Mouse (Mus musculus): ENCODE results near the gene H2afx. TPM values are rescaled to one million over a fixed set of nuclear protein-coding genes. Genes with fewer than 3 reads are reported as not detected.
"Not testable (repeated sequence)": the region's sequence is repeated elsewhere in the genome, so short reads cannot be mapped to it uniquely, and the experiment has no call there.

Gene H2afx
- polyA plus RNA-seq, 1 experiment from 2014 or later = 167 TPM

DNA sequence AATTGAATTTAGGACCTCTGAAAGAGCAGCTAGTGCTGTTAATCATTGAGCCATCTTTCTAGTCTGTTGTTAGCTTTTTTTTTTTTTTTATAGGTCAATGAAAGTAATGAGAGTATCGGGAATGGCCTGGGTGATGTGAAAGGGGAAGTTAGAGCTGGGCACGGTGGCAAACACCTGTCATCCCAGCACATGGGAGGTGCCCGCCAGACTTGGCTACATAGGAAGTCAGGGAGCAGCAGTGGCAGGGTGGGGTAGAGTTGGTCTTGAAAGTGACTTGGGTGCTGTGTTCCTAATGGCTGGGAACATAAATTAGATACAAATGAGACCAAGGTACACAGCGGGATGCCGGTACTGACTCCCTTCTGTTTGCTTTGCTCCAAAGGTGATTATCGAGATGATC, 3.8 kb upstream of the H2afx start:
- no peaks in the 10 kb centered on the region for H3K27me3 ChIP-seq
- peaks cover 56% of the 10 kb centered on the region for H3K36me3 ChIP-seq
- no peak overlapping the region for H3K4me3 ChIP-seq
- H3K9me3 ChIP-seq (replicated peaks) = no peaks in the 10 kb centered on the region
- peaks cover 17% of the 10 kb centered on the region for H3K4me1 ChIP-seq (replicated peaks)
- WGBS = 93% methylated on average over 6 of the region's 6 CpGs
- H3K9ac ChIP-seq = no peak overlapping the region
- no peak overlapping the region for H3K27ac ChIP-seq
- ATAC-seq (replicated peaks; ENCODE audit: insufficient number of reproducible peaks, insufficient read depth, low FRiP score, low read depth) = no peak
- no peak overlapping the region for H3K4me2 ChIP-seq

DNA sequence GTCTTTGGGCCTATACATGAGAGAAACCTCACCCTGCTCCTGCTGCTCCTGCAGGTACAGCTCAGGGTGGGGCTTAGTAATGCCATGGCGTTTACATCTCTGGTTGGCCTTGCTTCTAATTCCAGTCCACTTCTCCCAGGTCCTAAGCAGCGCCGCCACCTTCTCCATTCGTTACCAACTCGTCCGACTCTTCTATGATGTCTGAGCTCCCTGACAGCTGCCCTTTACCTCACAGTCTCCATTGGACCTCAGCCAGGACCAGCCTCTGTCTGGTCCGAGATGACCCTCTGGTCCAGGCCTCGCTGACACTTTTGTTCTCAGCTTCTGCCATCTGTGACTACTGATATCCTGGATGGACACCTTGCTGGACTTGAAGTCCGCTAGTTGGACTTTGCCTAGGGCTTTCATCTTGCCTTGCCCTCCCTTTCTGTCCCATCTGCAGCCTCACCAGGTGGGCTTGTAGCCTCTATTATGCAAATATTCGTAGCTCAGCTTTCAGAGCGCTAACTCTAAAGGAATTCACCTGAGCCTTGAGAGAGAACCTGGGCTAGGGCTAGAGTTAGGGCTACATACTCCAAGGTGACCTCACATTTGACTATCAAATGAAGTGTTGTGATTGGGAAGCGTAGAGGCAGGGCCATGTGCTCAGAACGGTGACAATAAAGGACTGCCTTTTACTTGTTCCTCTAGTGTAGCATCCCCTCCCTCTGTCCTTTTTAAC, 1.4 kb upstream of the H2afx start:
- no peak for ATAC-seq (replicated peaks; ENCODE audit: insufficient number of reproducible peaks, insufficient read depth, low FRiP score, low read depth)
- Histone ChIP-seq H3K9ac (no peak overlapping the region), H3K4me2 (no peak overlapping the region), H3K27ac (no peak overlapping the region), H3K4me1 (replicated peaks) (peaks cover 25% of the 10 kb centered on the region), H3K4me3 (no peak overlapping the region), H3K36me3 (peaks cover 70% of the 10 kb centered on the region), H3K9me3 (replicated peaks) (no peaks in the 10 kb centered on the region), H3K27me3 (no peaks in the 10 kb centered on the region)
- 92% methylated on average over 13 of the region's 13 CpGs for WGBS

DNA sequence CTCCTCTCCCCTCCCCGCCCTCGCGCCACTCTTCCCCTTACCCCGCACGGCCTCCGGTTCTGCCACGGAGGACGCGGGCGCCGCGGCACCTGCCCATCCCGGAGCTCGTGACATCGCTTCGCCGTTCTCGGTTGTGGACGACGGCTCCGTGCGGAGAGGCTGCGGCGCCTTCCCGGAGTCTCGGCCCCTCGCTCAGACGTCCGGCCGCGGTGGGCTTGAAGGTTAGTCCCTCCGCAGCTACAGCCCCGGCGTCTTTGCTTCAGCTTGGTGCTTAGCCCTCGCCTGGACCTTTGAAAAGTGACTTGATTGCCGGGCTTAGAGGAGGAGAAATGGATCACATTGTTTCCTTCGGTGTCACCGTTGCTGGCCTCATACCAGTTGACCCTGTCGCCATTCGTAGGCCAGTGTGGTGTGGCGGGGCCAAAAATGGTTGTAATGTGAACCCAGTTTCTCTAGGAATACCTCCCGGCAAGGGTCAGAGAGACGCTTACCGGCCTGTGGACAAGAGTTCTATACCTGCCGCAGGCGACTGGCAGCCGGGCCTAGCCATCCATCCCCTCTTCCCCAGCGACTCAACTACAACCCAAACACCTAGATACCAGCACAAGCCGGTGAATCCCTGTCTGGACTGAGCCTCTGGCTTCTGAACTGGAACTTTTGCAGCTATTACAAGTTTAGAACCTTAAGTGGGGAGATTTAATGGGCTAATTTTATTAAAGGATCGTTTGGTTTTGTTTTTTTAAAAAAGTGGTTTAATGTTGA, 1.0 kb downstream of the H2afx start:
- Histone ChIP-seq H3K4me1 (replicated peaks) (peaks cover 24% of the 10 kb centered on the region), H3K9ac (peak overlapping the region; percentile 82), H3K9me3 (replicated peaks) (no peaks in the 10 kb centered on the region), H3K27me3 (no peaks in the 10 kb centered on the region), H3K27ac (peak overlapping the region; percentile 98), H3K36me3 (peaks cover 60% of the 10 kb centered on the region), H3K4me2 (peak overlapping the region; percentile 77), H3K4me3 (peak overlapping the region; percentile 71)
- whole genome bisulfite sequencing = 0% methylated on average over 50 of the region's 50 CpGs
- no peak; the same call in 1 of the 2 replicates for ATAC-seq (replicated peaks; ENCODE audit: insufficient number of reproducible peaks, insufficient read depth, low FRiP score, low read depth)

DNA sequence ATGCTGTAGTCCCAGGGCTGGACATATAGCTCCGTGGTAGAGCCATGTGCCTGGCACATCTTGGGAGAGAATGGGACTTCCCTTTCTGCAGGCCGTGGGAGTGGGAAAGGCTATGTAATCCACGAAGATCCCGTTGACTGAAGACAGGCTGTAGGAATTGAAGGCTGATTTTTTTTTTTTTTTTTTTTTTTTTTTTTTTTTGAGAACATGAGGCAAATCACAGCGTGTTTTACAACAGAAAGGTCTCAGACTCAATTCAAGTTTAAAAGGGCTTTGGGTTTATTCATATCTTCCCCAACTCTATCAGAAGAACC, 1.6 kb downstream of the H2afx start:
- WGBS = 2% methylated on average over 5 of the region's 5 CpGs
- Histone ChIP-seq H3K4me1 (replicated peaks) (peaks cover 24% of the 10 kb centered on the region), H3K4me2 (peak overlapping the region; percentile 77), H3K27me3 (no peaks in the 10 kb centered on the region), H3K9me3 (replicated peaks) (no peaks in the 10 kb centered on the region), H3K27ac (peak overlapping the region; percentile 98), H3K4me3 (peak overlapping the region; percentile 71), H3K36me3 (peaks cover 56% of the 10 kb centered on the region), H3K9ac (peak overlapping the region; percentile 82)
- ATAC-seq (replicated peaks; ENCODE audit: insufficient number of reproducible peaks, insufficient read depth, low FRiP score, low read depth) = no peak

DNA sequence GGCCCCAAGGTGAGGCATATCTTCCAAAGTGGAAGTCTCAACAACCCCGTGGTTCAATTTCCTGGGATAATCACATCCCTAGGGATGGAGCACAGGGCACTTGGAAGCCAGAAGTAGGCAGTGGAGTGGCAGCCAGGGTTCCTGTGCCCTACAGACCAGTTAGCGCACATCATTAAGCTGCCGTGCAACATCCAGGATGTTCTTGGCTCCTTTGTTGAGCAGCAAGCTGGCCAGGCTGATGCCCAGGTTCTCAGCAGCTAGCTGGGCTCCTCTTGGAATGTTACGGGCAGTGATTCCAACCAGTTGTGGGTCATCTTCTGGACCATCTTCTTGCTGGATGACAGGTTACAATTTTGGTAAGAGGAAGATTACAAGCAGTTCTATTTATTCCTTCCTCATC, 2.0 kb downstream of the H2afx start:
- H3K9me3 ChIP-seq (replicated peaks); H3K27ac ChIP-seq; ATAC-seq (replicated peaks; ENCODE audit: insufficient number of reproducible peaks, insufficient read depth, low FRiP score, low read depth); H3K27me3 ChIP-seq: not testable (repeated sequence)
- Histone ChIP-seq H3K4me2 (peak overlapping the region; percentile 77), H3K36me3 (peaks cover 55% of the 10 kb centered on the region), H3K9ac (peak overlapping the region; percentile 82), H3K4me1 (replicated peaks) (peaks cover 24% of the 10 kb centered on the region), H3K4me3 (peak overlapping the region; percentile 71)
- 32% methylated on average over 4 of the region's 4 CpGs for WGBS

DNA sequence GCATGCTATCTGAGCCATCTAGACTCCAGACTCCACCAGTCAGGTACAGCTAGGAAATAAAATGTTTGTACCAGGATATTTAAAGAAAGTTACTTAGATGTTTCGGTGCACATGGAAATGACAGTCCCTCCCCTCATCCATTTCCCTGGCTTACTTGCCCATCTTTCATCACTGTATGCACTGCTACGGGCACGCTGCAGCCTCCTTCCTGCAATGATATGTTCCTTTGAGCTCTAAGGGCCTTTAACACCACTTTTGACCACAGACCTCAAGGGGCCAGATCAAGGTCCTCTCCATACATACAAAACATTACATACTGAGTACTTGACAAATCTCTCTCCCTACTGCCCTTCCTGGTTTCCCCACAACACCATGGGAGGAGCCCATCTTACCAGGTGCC, 2.5 kb downstream of the H2afx start:
- peaks cover 28% of the 10 kb centered on the region for H3K4me1 ChIP-seq (replicated peaks)
- WGBS = 60% methylated on average over 3 of the region's 3 CpGs
- H3K9ac ChIP-seq = peak overlapping the region; percentile 82
- peak overlapping the region; percentile 77 for H3K4me2 ChIP-seq
- H3K27me3 ChIP-seq = no peaks in the 10 kb centered on the region
- H3K4me3 ChIP-seq = peak overlapping the region; percentile 71
- no peaks in the 10 kb centered on the region for H3K9me3 ChIP-seq (replicated peaks)
- no peak for ATAC-seq (replicated peaks; ENCODE audit: insufficient number of reproducible peaks, insufficient read depth, low FRiP score, low read depth)
- peaks cover 54% of the 10 kb centered on the region for H3K36me3 ChIP-seq
- no peak overlapping the region for H3K27ac ChIP-seq

DNA sequence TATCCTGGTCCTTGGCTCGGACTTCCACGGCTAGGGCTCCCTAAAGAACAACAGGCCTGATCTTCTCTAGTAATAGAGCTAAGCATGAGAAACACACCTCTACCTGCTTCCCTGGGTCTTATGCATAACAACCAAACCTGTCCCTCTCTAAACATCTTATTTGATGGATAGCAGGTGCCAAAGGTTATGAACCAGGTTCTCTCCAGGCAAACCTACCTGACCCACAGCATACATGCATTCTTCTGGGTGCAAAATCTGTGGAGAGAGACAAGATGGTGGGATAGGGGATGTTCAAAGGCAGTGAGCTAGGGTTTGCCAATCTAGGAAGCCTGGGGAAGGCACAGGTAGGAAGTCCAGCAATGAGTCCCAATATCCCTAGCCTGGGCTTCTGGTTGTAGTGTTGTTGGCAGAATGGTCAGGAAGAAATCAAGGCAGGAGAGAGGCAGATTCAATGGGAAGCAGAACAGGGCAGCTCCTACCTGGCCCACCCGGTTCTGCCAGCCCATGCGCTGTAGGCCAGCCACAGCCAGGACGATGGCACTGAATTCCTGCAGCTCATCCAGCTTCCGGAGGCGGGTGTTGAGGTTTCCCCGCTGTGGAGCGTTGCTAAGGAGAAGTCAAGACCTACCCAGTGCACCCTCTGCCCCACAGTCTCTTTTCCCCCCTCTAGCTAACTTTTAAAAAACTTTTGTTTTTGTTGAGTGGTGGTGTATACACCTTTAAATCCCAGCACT, 3.1 kb downstream of the H2afx start:
- Histone ChIP-seq H3K9me3 (replicated peaks) (no peaks in the 10 kb centered on the region), H3K4me3 (peak overlapping the region; percentile 71), H3K9ac (peak overlapping the region; percentile 82; the same call in 1 of the 2 replicates), H3K36me3 (peaks cover 49% of the 10 kb centered on the region), H3K4me2 (peak overlapping the region; percentile 77), H3K27me3 (no peaks in the 10 kb centered on the region), H3K4me1 (replicated peaks) (peaks cover 34% of the 10 kb centered on the region), H3K27ac (0 out of 2 replicates have a peak overlapping the region, but pooled peaks have one; percentile 0)
- 68% methylated on average over 9 of the region's 9 CpGs for WGBS
- no peak for ATAC-seq (replicated peaks; ENCODE audit: insufficient number of reproducible peaks, insufficient read depth, low FRiP score, low read depth)

DNA sequence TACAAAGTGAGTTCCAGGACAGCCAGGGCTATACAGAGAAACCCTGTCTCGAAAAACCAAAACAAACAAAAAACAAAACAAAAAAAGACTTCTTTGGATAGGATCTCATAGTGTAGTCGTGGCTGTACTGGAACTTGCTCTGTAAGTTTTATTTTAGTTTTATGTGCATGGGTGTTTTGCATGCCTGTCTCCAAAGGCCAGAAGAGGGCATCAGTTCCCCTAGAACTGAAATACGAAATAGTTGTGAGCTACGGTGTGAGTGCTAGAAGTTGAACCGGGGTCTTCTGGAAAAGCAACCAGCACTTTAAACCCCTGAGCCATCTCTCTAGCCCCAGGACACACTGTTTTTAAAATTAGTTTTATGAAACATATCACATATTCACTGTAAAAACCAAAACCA, 4.1 kb downstream of the H2afx start:
- WGBS = 81% methylated on average over 5 of the region's 5 CpGs
- Histone ChIP-seq H3K9ac (no peak overlapping the region), H3K27me3 (no peaks in the 10 kb centered on the region), H3K27ac (no peak overlapping the region), H3K36me3 (peaks cover 39% of the 10 kb centered on the region), H3K4me1 (replicated peaks) (peaks cover 39% of the 10 kb centered on the region), H3K9me3 (replicated peaks) (no peaks in the 10 kb centered on the region), H3K4me2 (no peak overlapping the region), H3K4me3 (no peak overlapping the region)
- ATAC-seq (replicated peaks; ENCODE audit: insufficient number of reproducible peaks, insufficient read depth, low FRiP score, low read depth) = no peak

DNA sequence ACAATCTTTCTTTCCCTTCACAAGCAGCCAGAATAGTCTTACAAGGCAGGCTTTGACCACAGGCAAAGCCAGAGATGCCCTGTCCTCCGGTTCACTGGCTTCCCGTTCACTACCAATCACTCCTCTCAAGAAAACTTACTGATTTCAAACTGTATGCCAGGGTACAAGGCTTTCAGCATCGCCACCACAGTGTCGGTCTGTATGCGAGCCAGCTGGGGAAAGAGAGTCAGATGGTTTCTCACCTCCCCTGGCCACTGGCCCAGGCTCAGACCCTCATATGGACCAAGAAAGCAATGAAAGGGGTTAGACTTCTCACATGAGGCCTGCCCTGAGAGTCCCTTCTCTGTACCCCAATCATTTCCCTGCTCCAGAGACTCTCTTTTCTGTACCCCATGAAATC, 7.0 kb downstream of the H2afx start:
- peaks cover 35% of the 10 kb centered on the region for H3K36me3 ChIP-seq
- WGBS = 88% methylated on average over 5 of the region's 5 CpGs
- no peak overlapping the region for H3K27ac ChIP-seq
- peak overlapping the region; percentile 29; the same call in 1 of the 2 replicates for H3K9ac ChIP-seq
- no peak overlapping the region for H3K4me3 ChIP-seq
- H3K9me3 ChIP-seq (replicated peaks) = no peaks in the 10 kb centered on the region
- ATAC-seq (replicated peaks; ENCODE audit: insufficient number of reproducible peaks, insufficient read depth, low FRiP score, low read depth) = no peak
- H3K4me1 ChIP-seq (replicated peaks) = peaks cover 36% of the 10 kb centered on the region
- no peak overlapping the region for H3K4me2 ChIP-seq
- no peaks in the 10 kb centered on the region for H3K27me3 ChIP-seq

DNA sequence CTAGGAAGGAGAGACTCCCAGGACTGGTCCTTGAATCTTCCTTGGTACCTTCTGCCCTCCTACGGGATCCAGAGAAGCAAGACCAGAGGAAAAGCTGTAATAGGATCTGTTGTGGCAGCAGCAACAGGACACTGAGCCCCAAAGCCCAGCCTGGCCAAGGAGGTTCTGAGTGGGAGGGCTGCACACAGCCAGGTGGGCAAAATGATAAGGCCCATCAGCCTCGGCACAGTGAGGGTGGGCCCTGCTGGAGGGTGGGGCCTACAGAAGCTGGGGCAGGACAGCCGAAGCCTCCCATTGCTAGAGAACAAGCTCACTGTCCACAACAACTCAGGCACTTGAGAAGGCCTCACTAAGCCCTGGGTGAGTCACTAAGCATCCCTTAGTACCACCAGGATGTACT, 7.7 kb downstream of the H2afx start:
- Histone ChIP-seq H3K9ac (peak overlapping the region; percentile 29; the same call in 1 of the 2 replicates), H3K9me3 (replicated peaks) (no peaks in the 10 kb centered on the region), H3K4me2 (peak overlapping the region; percentile 76), H3K27ac (peak overlapping the region; percentile 100; the same call in 1 of the 2 replicates), H3K4me3 (no peak overlapping the region; the same call in 1 of the 2 replicates), H3K36me3 (peaks cover 29% of the 10 kb centered on the region), H3K4me1 (replicated peaks) (peaks cover 29% of the 10 kb centered on the region), H3K27me3 (no peaks in the 10 kb centered on the region)
- no peak for ATAC-seq (replicated peaks; ENCODE audit: insufficient number of reproducible peaks, insufficient read depth, low FRiP score, low read depth)
- 54% methylated on average over 3 of the region's 3 CpGs for WGBS

DNA sequence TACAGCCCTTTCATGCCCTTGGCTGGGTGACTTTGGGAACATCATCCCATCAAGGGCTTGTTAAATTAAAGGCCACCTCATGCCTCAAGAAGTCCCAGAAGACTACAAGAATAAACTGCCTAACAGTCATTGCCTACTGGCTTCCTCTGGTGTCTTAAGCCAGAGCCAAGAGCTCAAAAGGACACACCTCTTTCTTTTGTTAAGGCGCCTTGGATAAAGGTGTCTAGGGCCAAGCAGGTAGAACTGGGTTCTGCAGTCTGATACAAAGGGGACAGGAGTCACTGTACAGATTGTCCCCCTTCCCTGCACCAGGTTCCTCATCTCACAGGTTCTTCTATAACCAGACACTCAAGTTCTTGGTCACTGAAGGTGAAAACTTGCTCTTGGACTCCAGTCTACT, 8.1 kb downstream of the H2afx start:
- Histone ChIP-seq H3K4me2 (peak overlapping the region; percentile 76), H3K4me3 (peak overlapping the region; percentile 85), H3K9ac (no peak overlapping the region), H3K27me3 (no peaks in the 10 kb centered on the region), H3K27ac (peak overlapping the region; percentile 100), H3K9me3 (replicated peaks) (no peaks in the 10 kb centered on the region), H3K36me3 (peaks cover 29% of the 10 kb centered on the region), H3K4me1 (replicated peaks) (peaks cover 25% of the 10 kb centered on the region)
- 79% methylated on average over 1 of the region's 1 CpGs for WGBS
- no peak for ATAC-seq (replicated peaks; ENCODE audit: insufficient number of reproducible peaks, insufficient read depth, low FRiP score, low read depth)
